Mouse (Mus musculus): ENCODE measurements around the gene Arvcf. TPM values are rescaled to one million over a fixed set of nuclear protein-coding genes. Genes with fewer than 3 reads are reported as not detected.

The Arvcf gene
- polyA plus RNA-seq, 1 experiment from 2014 or later = 8.7 TPM

DNA sequence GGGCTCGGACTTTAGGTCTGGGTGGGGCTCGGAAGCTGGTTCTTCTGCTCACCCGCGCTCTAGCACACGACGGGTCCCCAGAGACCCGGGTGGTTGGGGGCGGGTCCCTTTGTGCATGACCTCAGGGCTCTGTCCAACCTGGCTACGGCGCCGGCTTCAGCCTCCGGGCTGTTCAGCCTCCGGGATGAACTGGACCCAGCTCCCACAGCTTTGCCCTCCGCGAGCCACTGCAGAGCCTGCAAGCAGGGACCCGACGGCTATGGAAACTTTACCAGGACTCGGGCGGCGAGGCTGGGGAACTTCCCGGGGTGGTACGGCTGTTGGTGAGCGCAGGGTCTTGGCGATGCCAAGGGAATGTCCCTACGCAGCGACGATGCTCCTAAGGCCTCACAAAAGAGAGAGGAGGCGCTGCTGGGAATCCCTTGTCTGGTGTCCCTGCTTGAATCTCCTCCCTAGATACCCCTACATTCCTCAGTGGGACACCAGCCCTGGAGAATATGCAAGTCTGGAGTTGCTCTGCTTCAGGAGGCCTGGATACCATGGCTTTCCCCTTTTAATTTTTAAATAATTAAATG, 706 bp downstream of the Arvcf start:
- no peaks in the 10 kb centered on the region; the same call in 1 of the 2 replicates for H3K27me3 ChIP-seq (ENCODE audit: control insufficient read depth, insufficient read depth, low read length)
- H3K4me2 ChIP-seq (replicated peaks; ENCODE audit: low read depth) = peak overlapping the region; percentile 99
- no peaks in the 10 kb centered on the region for H3K4me1 ChIP-seq (replicated peaks; ENCODE audit: control insufficient read depth, insufficient read depth)
- 2% methylated on average over 28 of the region's 28 CpGs for WGBS
- no peaks in the 10 kb centered on the region for H3K9me3 ChIP-seq (ENCODE audit: control insufficient read depth, low read length)
- DNase-seq (ENCODE audit: low spot score) (peak; percentile 44), ATAC-seq (ENCODE audit: low FRiP score, low TSS enrichment) (no peak)
- no peak overlapping the region for H3K27ac ChIP-seq (replicated peaks)
- H3K9ac ChIP-seq (ENCODE audit: low read length) = peak overlapping the region; percentile 68
- no peak for TF ChIP-seq EP300 (optimal IDR thresholded peaks at IDR 0.05)
- no peak for TF ChIP-seq CTCF (IDR thresholded peaks at IDR 0.05; ENCODE audit: low read depth)
- H3K36me3 ChIP-seq (ENCODE audit: control insufficient read depth, insufficient read depth, low read length) = no peaks in the 10 kb centered on the region
- H3K4me3 ChIP-seq (ENCODE audit: low read depth, low read length) = peak overlapping the region; percentile 67

DNA sequence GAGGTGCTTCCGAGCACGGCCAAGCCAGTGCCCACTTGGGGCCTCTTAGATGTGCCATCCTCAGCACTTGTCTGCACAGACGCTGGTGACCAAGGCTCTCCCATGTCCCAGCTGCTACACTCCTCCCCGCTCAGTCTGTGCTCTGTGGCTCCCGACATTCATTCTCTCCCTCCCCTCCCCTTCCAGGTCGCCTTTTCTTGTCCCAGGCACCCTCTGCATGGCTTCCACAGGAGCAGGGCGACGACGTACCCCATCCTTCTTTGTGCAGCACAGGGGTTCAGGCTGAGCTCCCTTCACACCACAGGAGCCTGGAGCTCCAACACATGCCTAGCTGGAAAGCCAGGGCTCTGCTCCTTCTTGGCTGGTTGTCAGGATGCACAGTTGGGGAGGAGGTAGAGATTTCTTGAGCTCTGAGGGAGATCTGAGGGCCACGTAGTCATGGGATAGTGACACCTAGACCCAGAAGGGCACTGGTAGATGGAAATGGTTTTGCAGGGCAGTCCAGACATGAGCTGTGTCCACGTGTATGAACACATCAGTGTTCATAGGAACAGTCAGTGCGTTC, 1.9 kb downstream of the Arvcf start:
- TF ChIP-seq CTCF (IDR thresholded peaks at IDR 0.05; ENCODE audit: low read depth) = no peak
- TF ChIP-seq EP300 (optimal IDR thresholded peaks at IDR 0.05) = no peak
- Histone ChIP-seq H3K9me3 (ENCODE audit: control insufficient read depth, low read length) (no peaks in the 10 kb centered on the region), H3K4me2 (replicated peaks; ENCODE audit: low read depth) (no peak overlapping the region), H3K4me3 (ENCODE audit: low read depth, low read length) (no peak overlapping the region), H3K4me1 (replicated peaks; ENCODE audit: control insufficient read depth, insufficient read depth) (no peaks in the 10 kb centered on the region), H3K9ac (ENCODE audit: low read length) (no peak overlapping the region), H3K36me3 (ENCODE audit: control insufficient read depth, insufficient read depth, low read length) (no peaks in the 10 kb centered on the region), H3K27ac (replicated peaks) (no peak overlapping the region), H3K27me3 (ENCODE audit: control insufficient read depth, insufficient read depth, low read length) (no peaks in the 10 kb centered on the region; the same call in 1 of the 2 replicates)
- DNase-seq (ENCODE audit: low spot score) (no peak), ATAC-seq (ENCODE audit: low FRiP score, low TSS enrichment) (no peak)
- WGBS = 74% methylated on average over 12 of the region's 12 CpGs

DNA sequence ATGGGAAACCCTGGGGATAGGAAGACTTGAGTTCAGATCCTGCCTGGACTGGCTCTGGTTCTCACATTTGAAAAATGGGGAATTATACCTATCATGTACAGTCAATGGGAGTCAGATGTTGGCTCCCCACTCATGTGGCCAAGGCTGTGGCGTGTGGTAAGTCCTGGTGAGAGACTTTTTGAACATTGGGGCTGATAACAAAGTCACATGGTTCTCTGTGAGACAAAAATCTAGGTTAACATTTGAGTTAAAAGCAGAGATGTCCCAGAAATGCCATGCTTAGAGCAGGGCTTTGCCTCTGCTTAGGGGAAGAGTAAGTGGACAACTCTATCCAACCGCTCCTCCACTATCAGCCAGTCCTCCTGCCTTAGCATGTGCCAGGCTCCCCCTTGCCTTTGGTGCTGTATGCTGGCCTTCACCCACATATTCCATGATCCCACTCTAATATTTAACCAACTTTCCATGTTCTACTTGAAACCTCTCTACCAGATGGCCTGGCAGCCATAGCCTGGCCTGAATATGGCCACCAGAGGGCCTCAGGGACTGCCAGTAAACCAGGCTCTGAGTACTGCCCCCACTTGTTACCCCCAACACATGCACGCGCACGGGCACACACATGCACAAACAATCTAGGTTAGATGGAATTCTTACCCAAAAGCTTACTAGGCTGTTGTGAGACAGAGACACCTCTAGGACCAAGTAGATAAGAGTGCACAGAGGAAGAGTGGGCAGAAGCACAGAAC, 3.5 kb downstream of the Arvcf start:
- WGBS = 62% methylated on average over 5 of the region's 5 CpGs
- H3K4me2 ChIP-seq (replicated peaks; ENCODE audit: low read depth) = no peak overlapping the region
- H3K27ac ChIP-seq (replicated peaks) = no peak overlapping the region
- no peak overlapping the region for H3K4me3 ChIP-seq (ENCODE audit: low read depth, low read length)
- no peaks in the 10 kb centered on the region for H3K36me3 ChIP-seq (ENCODE audit: control insufficient read depth, insufficient read depth, low read length)
- H3K27me3 ChIP-seq (ENCODE audit: control insufficient read depth, insufficient read depth, low read length) = no peaks in the 10 kb centered on the region; the same call in 1 of the 2 replicates
- TF ChIP-seq EP300 (optimal IDR thresholded peaks at IDR 0.05) = no peak
- peak; percentile 78 for TF ChIP-seq CTCF (IDR thresholded peaks at IDR 0.05; ENCODE audit: low read depth)
- H3K9ac ChIP-seq (ENCODE audit: low read length) = no peak overlapping the region
- no peaks in the 10 kb centered on the region for H3K9me3 ChIP-seq (ENCODE audit: control insufficient read depth, low read length)
- no peaks in the 10 kb centered on the region for H3K4me1 ChIP-seq (replicated peaks; ENCODE audit: control insufficient read depth, insufficient read depth)
- ATAC-seq (ENCODE audit: low FRiP score, low TSS enrichment) (no peak), DNase-seq (ENCODE audit: low spot score) (peak; percentile 39)

DNA sequence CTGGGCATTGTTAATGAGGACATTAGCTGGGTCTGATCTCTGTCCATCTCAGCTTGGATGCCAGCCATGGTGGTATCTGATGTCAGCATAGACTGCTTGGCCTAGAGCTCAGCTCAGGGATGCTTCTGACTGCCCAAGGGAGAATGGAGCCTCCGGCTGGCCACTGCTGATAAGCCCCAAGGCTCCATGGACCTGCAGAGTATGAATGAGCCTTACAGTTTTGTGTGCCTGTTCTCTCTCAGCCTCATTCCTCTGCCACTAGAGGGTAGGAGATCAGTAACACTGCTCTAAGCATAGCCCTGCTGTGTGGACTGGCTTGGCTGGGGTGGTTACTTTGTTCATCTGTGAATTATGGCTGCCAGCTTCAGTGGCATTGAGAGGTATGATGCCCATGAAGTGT, 5.1 kb downstream of the Arvcf start:
- no peak for DNase-seq (ENCODE audit: low spot score)
- H3K27ac ChIP-seq (replicated peaks) = no peak overlapping the region
- WGBS = 75% methylated on average over 1 of the region's 1 CpGs
- H3K36me3 ChIP-seq (ENCODE audit: control insufficient read depth, insufficient read depth, low read length) = no peaks in the 10 kb centered on the region; the same call in 1 of the 2 replicates
- H3K4me1 ChIP-seq (replicated peaks; ENCODE audit: control insufficient read depth, insufficient read depth) = no peaks in the 10 kb centered on the region
- H3K4me2 ChIP-seq (replicated peaks; ENCODE audit: low read depth) = no peak overlapping the region
- ATAC-seq (ENCODE audit: low FRiP score, low TSS enrichment) = no peak
- H3K9ac ChIP-seq (ENCODE audit: low read length) = no peak overlapping the region
- H3K27me3 ChIP-seq (ENCODE audit: control insufficient read depth, insufficient read depth, low read length) = no peaks in the 10 kb centered on the region; the same call in 1 of the 2 replicates
- no peak for TF ChIP-seq EP300 (optimal IDR thresholded peaks at IDR 0.05)
- peak; percentile 33; the same call in 1 of the 2 replicates for TF ChIP-seq CTCF (IDR thresholded peaks at IDR 0.05; ENCODE audit: low read depth)
- no peaks in the 10 kb centered on the region for H3K9me3 ChIP-seq (ENCODE audit: control insufficient read depth, low read length)
- H3K4me3 ChIP-seq (ENCODE audit: low read depth, low read length) = no peak overlapping the region

DNA sequence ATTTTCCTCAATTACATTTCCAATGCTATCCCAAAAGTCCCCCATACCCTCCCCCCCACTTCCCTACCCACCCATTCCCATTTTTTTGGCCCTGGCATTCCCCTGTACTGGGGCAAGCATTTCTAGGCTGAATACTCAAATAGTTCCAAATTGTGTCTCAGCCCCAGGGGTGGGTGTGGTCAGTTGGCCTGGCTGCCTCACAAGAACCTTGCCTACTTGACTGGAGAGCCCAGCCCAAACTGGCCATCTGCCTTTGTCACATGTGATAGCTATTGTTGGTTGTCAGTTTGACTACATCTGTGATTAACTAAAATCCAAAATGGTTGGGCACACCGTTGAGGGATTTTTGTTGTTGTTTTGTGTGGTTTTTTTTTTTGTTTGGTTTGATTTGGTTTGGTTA, 9.0 kb downstream of the Arvcf start:
- Histone ChIP-seq H3K36me3 (ENCODE audit: control insufficient read depth, insufficient read depth, low read length) (no peaks in the 10 kb centered on the region; the same call in 1 of the 2 replicates), H3K4me2 (replicated peaks; ENCODE audit: low read depth) (no peak overlapping the region), H3K27ac (replicated peaks) (no peak overlapping the region), H3K9ac (ENCODE audit: low read length) (no peak overlapping the region), H3K4me3 (ENCODE audit: low read depth, low read length) (no peak overlapping the region), H3K27me3 (ENCODE audit: control insufficient read depth, insufficient read depth, low read length) (no peaks in the 10 kb centered on the region), H3K9me3 (ENCODE audit: control insufficient read depth, low read length) (no peaks in the 10 kb centered on the region), H3K4me1 (replicated peaks; ENCODE audit: control insufficient read depth, insufficient read depth) (no peaks in the 10 kb centered on the region)
- TF ChIP-seq EP300 (optimal IDR thresholded peaks at IDR 0.05) (no peak), CTCF (IDR thresholded peaks at IDR 0.05; ENCODE audit: low read depth) (no peak)
- ATAC-seq (ENCODE audit: low FRiP score, low TSS enrichment) (no peak), DNase-seq (ENCODE audit: low spot score) (no peak)
- 81% methylated on average over 1 of the region's 1 CpGs for WGBS

DNA sequence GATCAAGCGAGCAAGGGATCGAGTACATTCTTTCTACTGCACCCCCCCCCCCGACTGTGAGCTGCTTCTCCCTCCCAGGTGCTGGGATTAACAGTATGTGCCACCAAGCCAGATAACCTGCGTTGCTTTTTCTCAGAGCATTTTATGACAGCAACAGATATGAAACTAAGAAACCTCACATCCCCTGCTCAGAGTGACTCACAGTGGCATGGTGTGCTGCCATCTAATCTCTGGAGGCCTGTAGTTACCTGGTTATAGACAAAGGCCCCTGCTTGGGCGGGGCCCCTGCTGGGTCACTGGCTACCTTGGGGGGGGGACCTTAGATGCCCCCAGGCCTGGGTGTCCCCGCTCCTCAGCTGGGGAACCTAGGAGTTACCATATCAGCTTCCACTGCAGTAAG, 10.0 kb downstream of the Arvcf start:
- 74% methylated on average over 6 of the region's 6 CpGs for WGBS
- no peaks in the 10 kb centered on the region for H3K4me1 ChIP-seq (replicated peaks; ENCODE audit: control insufficient read depth, insufficient read depth)
- DNase-seq (ENCODE audit: low spot score) (no peak), ATAC-seq (ENCODE audit: low FRiP score, low TSS enrichment) (no peak)
- no peak overlapping the region for H3K27ac ChIP-seq (replicated peaks)
- TF ChIP-seq CTCF (IDR thresholded peaks at IDR 0.05; ENCODE audit: low read depth) = no peak
- TF ChIP-seq EP300 (optimal IDR thresholded peaks at IDR 0.05) = no peak
- H3K4me2 ChIP-seq (replicated peaks; ENCODE audit: low read depth) = no peak overlapping the region
- no peaks in the 10 kb centered on the region for H3K27me3 ChIP-seq (ENCODE audit: control insufficient read depth, insufficient read depth, low read length)
- no peak overlapping the region for H3K9ac ChIP-seq (ENCODE audit: low read length)
- H3K4me3 ChIP-seq (ENCODE audit: low read depth, low read length) = no peak overlapping the region
- no peaks in the 10 kb centered on the region; the same call in 1 of the 2 replicates for H3K36me3 ChIP-seq (ENCODE audit: control insufficient read depth, insufficient read depth, low read length)
- H3K9me3 ChIP-seq (ENCODE audit: control insufficient read depth, low read length) = no peaks in the 10 kb centered on the region
